Mouse (Mus musculus) stomach, embryonic 15.5 days (tissue): Measurements from ENCODE around the gene Fbxl17. TPM values are rescaled to one million over a fixed set of nuclear protein-coding genes. Genes with fewer than 3 reads are reported as not detected.

Experiments used
- ATAC-seq: fragments of 200-750 bp; cut with Nextera tagmentation; 2 replicates; pipeline ENCODE4 v1.8.0; 2017; ENCODE audit warnings: low read depth, moderate number of reproducible peaks, moderate TSS enrichment; ENCODE audit not compliant: insufficient read depth, low FRiP score
- H3K27ac ChIP-seq: fragments of 300-500 bp; sonication (generic); 2 replicates; pipeline ENCODE4 v1.5.1; 2015; ENCODE audit warnings: mild to moderate bottlenecking, inconsistent platforms
- H3K27me3 ChIP-seq: fragments of 300-500 bp; sonication (generic); replicated peaks from 2 replicates; pipeline ENCODE4 v1.6.1; 2015; ENCODE audit warnings: inconsistent platforms
- H3K36me3 ChIP-seq: fragments of 300-500 bp; sonication (generic); 2 replicates; pipeline ENCODE4 v1.6.1; 2015; ENCODE audit warnings: inconsistent platforms
- H3K4me1 ChIP-seq: fragments of 300-500 bp; sonication (generic); 2 replicates; pipeline ENCODE4 v1.6.1; 2015; ENCODE audit warnings: inconsistent platforms
- H3K4me2 ChIP-seq: fragments of 300-500 bp; sonication (generic); 2 replicates; pipeline ENCODE4 v1.6.1; 2015; ENCODE audit warnings: mild to moderate bottlenecking, inconsistent platforms
- H3K4me3 ChIP-seq: fragments of 300-500 bp; sonication (generic); replicated peaks from 2 replicates; pipeline ENCODE4 v1.5.1; 2015; ENCODE audit warnings: inconsistent platforms
- H3K9ac ChIP-seq: fragments of 300-500 bp; sonication (generic); 2 replicates; pipeline ENCODE4 v1.6.1; 2015; ENCODE audit warnings: inconsistent platforms
- H3K9me3 ChIP-seq: fragments of 300-500 bp; sonication (generic); 2 replicates; pipeline ENCODE4 v1.6.1; 2016; ENCODE audit warnings: inconsistent platforms
- WGBS: fragments of 180-500 bp; shearing (Covaris S2); methylation state at CpG from one replicate; pipeline ENCODE4 v1.1.7; 2015; 5-methylcytosine and 5-hydroxymethylcytosine counted together
- polyA plus RNA-seq: library from polyadenylated mRNA; unstranded; fragments of >200 nt; fragmentation: Nextera tagmentation; extraction: Ambion mirVana; gene quantifications from 2 replicates; pipeline ENCODE4 v1.2.1, GENCODE M21; 2015

Fbxl17 gene
- polyA plus RNA-seq, 1 experiment from 2014 or later, result 5.9 TPM

DNA sequence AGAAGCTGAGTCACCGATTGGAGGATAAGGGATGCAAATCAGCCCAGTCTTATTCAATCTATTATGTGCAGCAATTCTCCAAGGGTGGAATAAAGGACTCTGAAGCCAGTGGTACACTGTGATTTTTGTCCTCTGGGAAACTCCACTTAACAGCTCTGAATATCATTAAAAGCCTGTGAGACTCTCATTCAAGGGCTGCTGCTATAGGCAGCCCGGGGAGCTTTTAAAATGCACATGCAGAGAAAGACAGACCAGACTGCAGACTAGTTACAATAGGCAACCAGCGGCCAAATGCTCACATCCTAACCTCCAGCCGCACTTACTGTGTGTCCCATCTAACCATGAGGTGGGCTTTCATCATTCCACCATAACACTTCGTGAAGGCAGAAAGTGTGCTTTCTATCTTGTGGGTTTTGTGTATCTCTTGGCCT, 354.5 kb downstream of the Fbxl17 start:
- H3K4me1 ChIP-seq, result no peaks in the 10 kb centered on the region
- no peak overlapping the region for H3K9ac ChIP-seq
- no peaks in the 10 kb centered on the region for H3K9me3 ChIP-seq
- no peak for ATAC-seq
- H3K27me3 ChIP-seq, result no peaks in the 10 kb centered on the region
- no peak overlapping the region for H3K27ac ChIP-seq
- no peaks in the 10 kb centered on the region for H3K36me3 ChIP-seq
- WGBS, result 53% methylated on average over 5 of the region's 5 CpGs
- no peak overlapping the region for H3K4me2 ChIP-seq
- H3K4me3 ChIP-seq, result no peak overlapping the region

DNA sequence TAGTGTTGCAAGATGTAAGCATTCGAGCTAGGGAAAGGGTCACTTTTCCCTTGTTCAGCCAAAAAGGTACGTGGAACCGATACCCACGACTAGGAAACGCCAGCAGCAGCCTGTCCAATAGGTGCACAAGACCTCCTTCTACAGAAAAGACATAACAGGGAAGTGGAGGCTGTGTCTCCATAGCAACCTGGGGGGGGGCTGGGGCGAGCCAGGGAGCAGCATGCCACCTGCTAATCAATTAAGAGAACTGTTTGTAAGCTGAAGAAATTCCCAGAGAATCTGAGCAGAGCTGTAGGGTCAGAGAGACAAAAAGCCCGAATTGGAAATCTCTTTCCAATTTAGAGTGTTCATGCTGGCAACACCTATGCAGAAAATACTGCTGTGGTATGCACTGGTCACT, 356.0 kb downstream of the Fbxl17 start:
- H3K27ac ChIP-seq, result no peak overlapping the region
- H3K4me2 ChIP-seq, result no peak overlapping the region
- 72% methylated on average over 7 of the region's 7 CpGs for WGBS
- no peaks in the 10 kb centered on the region for H3K27me3 ChIP-seq
- no peaks in the 10 kb centered on the region for H3K4me1 ChIP-seq
- H3K36me3 ChIP-seq, result no peaks in the 10 kb centered on the region
- H3K4me3 ChIP-seq, result no peak overlapping the region
- no peak for ATAC-seq
- no peaks in the 10 kb centered on the region for H3K9me3 ChIP-seq
- H3K9ac ChIP-seq, result no peak overlapping the region

DNA sequence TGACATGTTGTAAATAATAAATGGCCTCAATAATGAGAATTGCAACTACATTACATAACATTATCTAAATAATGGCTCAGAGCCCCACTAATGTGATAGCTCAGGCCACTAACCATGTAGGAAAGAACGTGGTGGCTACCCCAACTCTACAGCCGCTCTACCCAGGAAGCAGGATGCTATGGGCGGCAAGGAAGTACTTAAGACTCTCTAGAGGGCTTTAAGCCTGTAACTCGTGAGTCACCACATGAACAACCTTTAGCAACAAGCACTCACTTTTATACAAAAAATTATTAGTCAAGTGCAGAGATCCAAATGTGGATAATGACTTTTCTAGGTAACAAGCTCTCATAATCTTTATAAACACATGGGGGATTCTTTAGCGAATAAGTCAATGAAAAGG, 365.0 kb downstream of the Fbxl17 start:
- Histone ChIP-seq H3K4me3 (no peak overlapping the region), H3K4me2 (no peak overlapping the region), H3K36me3 (no peaks in the 10 kb centered on the region), H3K4me1 (no peaks in the 10 kb centered on the region), H3K9me3 (no peaks in the 10 kb centered on the region), H3K27ac (no peak overlapping the region), H3K27me3 (no peaks in the 10 kb centered on the region), H3K9ac (no peak overlapping the region)
- 82% methylated on average over 5 of the region's 5 CpGs for WGBS
- no peak for ATAC-seq

DNA sequence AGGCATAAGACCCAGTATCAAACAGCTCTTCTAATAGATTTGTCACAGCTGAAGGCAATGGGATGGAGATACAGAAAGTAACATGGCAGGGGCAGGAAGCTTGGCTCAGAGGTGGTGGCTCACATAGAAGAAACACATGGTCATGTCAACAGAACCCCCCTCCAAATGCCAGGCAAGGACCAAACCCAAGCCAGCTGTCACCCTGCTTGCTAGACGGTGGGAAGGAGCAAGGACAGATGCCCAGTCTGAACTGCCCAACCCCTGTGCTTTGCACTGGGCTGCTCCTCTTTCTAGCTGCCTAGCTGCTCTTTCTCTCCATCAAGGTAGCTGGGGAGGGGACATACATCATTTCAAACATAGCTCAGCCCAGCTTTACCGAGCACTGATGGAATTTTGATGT, 377.4 kb downstream of the Fbxl17 start:
- no peak for ATAC-seq
- WGBS, result 70% methylated on average over 2 of the region's 2 CpGs

DNA sequence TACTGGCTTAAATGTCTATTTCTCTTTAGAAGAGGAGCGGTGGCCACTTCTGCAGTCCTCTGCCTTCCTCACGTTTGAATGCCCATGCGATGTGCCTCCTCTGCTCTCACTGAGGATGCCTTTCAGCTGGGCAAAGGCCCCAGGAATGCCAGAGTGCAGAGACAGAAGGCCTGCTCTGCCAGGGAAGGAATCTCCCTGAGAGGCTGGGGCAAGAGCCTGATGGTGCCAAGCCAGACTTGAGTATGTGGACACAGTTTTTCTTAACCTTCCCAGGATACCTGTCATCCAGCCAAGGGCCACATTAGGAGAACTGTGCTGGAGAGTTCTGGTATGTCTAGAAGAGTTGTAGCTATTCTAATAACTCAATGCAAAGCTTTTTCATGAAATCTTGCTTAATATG, 380.1 kb downstream of the Fbxl17 start:
- WGBS, result 85% methylated on average over 3 of the region's 3 CpGs
- H3K27me3 ChIP-seq, result no peaks in the 10 kb centered on the region
- ATAC-seq, result no peak
- H3K4me2 ChIP-seq, result no peak overlapping the region
- no peaks in the 10 kb centered on the region for H3K4me1 ChIP-seq
- H3K9me3 ChIP-seq, result no peaks in the 10 kb centered on the region
- no peak overlapping the region for H3K27ac ChIP-seq
- no peak overlapping the region for H3K9ac ChIP-seq
- no peak overlapping the region for H3K4me3 ChIP-seq
- no peaks in the 10 kb centered on the region for H3K36me3 ChIP-seq

More for the DNA sequence above, 377.4 kb downstream of the Fbxl17 start:
- H3K9me3 ChIP-seq, result no peaks in the 10 kb centered on the region
- H3K27me3 ChIP-seq, result no peaks in the 10 kb centered on the region
- no peak overlapping the region for H3K4me3 ChIP-seq
- no peak overlapping the region for H3K4me2 ChIP-seq
- H3K9ac ChIP-seq, result no peak overlapping the region
- H3K36me3 ChIP-seq, result no peaks in the 10 kb centered on the region
- H3K27ac ChIP-seq, result no peak overlapping the region
- no peaks in the 10 kb centered on the region for H3K4me1 ChIP-seq

DNA sequence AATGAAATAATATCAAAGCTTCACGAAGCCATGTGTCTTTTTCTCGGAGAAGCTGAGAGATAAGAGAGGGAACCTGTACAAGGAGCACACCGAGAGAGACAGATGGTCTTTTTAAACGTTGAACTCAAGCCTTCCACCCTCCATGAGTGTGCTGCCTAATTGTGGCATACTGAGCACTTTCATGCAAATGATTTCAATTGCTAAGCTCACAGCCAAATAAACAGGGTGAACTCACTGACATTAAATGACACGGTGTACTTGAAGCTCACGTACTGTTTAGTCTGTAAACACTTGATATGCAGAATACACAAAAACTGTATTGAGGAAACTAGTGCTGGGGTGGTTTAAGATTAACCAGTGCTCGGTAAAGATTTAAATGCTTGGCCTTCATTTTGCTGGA, 380.7 kb downstream of the Fbxl17 start:
- Histone ChIP-seq H3K9me3 (no peaks in the 10 kb centered on the region), H3K27ac (no peak overlapping the region), H3K4me2 (no peak overlapping the region), H3K9ac (no peak overlapping the region), H3K4me3 (no peak overlapping the region), H3K36me3 (no peaks in the 10 kb centered on the region), H3K27me3 (no peaks in the 10 kb centered on the region), H3K4me1 (no peaks in the 10 kb centered on the region)
- WGBS, result 51% methylated on average over 7 of the region's 7 CpGs
- ATAC-seq, result 0 out of 2 replicates have a peak, but pooled peaks have one; percentile 4

DNA sequence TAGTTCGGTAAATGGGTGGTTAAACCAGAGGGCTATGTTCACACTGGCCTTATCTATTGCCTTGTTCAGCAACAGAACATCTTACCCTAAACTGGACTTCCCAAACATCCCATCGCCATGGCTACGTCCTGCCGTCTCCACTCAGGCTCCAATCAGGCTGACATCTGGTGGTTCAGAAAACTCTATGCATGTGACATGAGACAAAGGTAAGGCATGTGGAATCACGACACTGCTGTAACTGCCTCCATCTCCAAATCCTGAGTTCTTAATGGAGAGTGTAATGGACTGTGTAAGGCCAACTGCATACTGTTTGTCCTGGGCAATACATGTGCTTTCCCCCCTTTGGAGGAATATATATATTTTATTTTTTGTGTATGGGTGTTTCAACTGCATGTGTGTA, 382.7 kb downstream of the Fbxl17 start:
- Histone ChIP-seq H3K27ac (no peak overlapping the region), H3K9me3 (no peaks in the 10 kb centered on the region), H3K4me2 (no peak overlapping the region), H3K4me3 (no peak overlapping the region), H3K4me1 (no peaks in the 10 kb centered on the region), H3K9ac (no peak overlapping the region), H3K36me3 (no peaks in the 10 kb centered on the region), H3K27me3 (no peaks in the 10 kb centered on the region)
- ATAC-seq, result no peak
- 75% methylated on average over 5 of the region's 5 CpGs for WGBS

DNA sequence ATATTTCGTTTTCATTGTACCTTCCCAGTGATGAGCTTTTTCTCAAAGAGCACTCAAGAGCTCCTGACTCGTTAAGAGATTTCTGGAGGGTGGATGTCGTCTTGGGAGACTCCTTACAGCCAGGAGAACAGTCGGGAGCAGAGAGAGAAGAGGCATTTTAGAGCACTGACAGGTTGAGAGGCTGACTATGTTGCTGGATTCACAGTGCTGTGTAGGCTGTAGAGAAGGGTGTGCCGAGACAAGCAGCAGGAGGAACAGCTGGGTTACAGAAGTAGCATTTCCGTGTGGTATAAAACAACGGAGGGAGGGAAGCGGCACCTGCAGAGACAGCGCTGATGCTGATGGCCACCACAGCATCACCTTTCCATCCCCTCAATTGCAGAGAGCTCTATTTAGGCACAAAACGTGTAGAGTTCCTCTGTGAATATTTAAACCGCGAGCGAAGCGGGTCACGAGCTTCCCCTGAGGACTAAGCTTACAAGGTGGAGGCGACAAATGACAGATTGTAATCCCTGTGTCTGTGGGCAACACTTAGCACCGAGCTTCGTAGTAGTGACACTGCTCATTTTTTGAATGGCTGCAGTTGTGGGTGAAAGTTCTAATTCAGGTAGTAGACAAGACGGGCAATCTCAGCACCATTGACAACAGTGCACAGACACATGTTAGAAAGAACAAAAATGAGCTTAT, 385.3 kb downstream of the Fbxl17 start:
- no peak for ATAC-seq
- no peak overlapping the region for H3K4me2 ChIP-seq
- no peaks in the 10 kb centered on the region for H3K4me1 ChIP-seq
- no peak overlapping the region for H3K27ac ChIP-seq
- no peaks in the 10 kb centered on the region for H3K36me3 ChIP-seq
- no peaks in the 10 kb centered on the region for H3K27me3 ChIP-seq
- H3K4me3 ChIP-seq, result no peak overlapping the region
- H3K9me3 ChIP-seq, result no peaks in the 10 kb centered on the region
- H3K9ac ChIP-seq, result no peak overlapping the region
- WGBS, result 89% methylated on average over 19 of the region's 19 CpGs

DNA sequence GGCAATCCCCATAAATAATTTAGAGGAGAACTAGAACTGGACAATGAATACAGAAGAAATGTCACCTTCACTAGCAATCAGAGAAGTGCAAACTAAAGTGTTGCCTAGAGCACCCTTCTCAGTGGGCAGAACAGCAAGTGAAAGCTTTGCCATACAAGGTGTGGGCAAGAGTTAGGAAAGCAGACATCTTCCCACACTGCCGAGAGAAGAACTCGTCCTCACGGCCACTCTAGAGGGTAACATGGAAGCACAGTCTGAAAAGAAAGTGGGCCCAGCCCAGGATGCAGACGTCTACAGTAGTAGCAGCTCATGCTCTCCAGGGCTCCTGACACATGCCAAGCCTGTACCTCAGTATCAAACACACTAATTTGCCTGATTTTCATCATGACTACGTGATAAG, 387.0 kb downstream of the Fbxl17 start:
- Histone ChIP-seq H3K27ac (no peak overlapping the region), H3K36me3 (no peaks in the 10 kb centered on the region), H3K4me2 (no peak overlapping the region), H3K4me1 (no peaks in the 10 kb centered on the region), H3K27me3 (no peaks in the 10 kb centered on the region), H3K4me3 (no peak overlapping the region), H3K9me3 (no peaks in the 10 kb centered on the region), H3K9ac (no peak overlapping the region)
- 88% methylated on average over 5 of the region's 5 CpGs for WGBS
- no peak for ATAC-seq

DNA sequence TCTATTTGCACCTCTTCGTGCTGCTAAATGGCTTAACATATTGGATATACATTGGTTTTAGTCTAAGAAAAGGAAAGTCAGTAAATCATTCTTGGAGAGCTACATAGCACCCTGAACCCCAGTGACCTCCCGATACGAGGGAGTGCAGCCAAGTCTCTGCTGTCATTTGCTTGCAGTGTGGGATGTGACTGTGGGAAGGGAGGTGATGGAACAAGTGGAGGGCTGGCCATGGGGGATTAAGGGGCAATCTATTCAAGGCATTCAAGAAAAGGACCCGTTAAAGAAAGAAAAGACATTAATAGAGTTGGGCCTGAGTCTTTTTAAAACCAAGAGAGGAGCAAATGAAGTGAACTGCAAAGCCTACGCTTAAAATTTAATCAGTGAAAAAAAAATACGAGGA, 388.8 kb downstream of the Fbxl17 start:
- ATAC-seq, result no peak
- H3K27me3 ChIP-seq, result no peaks in the 10 kb centered on the region
- no peaks in the 10 kb centered on the region for H3K36me3 ChIP-seq
- H3K4me2 ChIP-seq, result no peak overlapping the region
- no peaks in the 10 kb centered on the region for H3K4me1 ChIP-seq
- no peaks in the 10 kb centered on the region for H3K9me3 ChIP-seq
- no peak overlapping the region for H3K9ac ChIP-seq
- no peak overlapping the region for H3K4me3 ChIP-seq
- 43% methylated on average over 6 of the region's 6 CpGs for WGBS
- H3K27ac ChIP-seq, result no peak overlapping the region

DNA sequence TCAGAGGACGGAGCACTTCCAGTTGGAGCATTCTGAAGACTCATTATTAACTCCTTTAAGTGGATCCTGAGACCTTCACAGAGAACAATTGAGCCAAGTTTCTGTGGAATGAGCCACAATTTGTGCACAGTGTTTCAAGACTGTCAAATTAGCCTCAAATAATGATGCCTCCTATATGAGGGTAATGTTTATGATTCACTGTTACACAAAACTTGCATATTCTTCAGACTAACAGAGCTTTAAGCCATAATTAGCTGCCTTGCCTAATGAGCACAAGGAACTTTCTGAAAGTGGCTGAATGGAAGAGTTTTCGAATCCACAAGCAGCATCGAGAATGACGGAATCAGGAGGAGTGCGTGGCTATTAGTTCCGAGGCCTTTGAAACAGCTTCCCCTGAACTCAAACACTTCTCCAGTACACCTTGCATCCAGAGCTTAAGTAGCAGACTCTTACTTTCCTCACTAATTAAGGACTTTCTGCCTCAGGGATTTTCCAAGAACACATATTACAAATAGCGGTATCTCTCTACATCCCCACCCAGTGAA, 389.5 kb downstream of the Fbxl17 start:
- no peaks in the 10 kb centered on the region for H3K9me3 ChIP-seq
- H3K4me2 ChIP-seq, result no peak overlapping the region
- no peaks in the 10 kb centered on the region for H3K4me1 ChIP-seq
- no peaks in the 10 kb centered on the region for H3K27me3 ChIP-seq
- H3K4me3 ChIP-seq, result no peak overlapping the region
- no peaks in the 10 kb centered on the region for H3K36me3 ChIP-seq
- no peak for ATAC-seq
- no peak overlapping the region for H3K9ac ChIP-seq
- WGBS, result 90% methylated on average over 7 of the region's 7 CpGs
- H3K27ac ChIP-seq, result no peak overlapping the region

DNA sequence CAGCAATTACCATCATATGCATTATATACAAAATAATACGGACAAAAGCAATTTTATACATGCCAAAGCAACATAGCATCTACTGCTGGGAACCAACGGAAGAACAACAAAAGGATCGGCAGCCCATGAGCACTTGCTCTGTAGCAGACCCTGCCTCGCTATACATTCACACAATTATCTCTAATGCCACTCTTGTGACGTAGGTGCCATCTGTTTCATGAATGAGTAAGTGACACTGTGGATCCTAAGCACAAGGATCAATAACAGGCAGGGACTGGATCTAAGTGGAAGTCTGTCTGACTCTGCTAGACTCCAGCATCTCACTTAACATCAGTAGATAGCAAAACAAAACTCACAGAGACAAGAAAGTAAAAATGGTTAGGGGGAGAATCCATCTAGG, 391.8 kb downstream of the Fbxl17 start:
- H3K36me3 ChIP-seq, result no peaks in the 10 kb centered on the region
- 81% methylated on average over 5 of the region's 5 CpGs for WGBS
- no peak overlapping the region for H3K4me2 ChIP-seq
- no peak overlapping the region for H3K9ac ChIP-seq
- H3K27me3 ChIP-seq, result no peaks in the 10 kb centered on the region
- no peaks in the 10 kb centered on the region for H3K4me1 ChIP-seq
- H3K27ac ChIP-seq, result no peak overlapping the region
- no peak for ATAC-seq
- no peaks in the 10 kb centered on the region for H3K9me3 ChIP-seq
- H3K4me3 ChIP-seq, result no peak overlapping the region

DNA sequence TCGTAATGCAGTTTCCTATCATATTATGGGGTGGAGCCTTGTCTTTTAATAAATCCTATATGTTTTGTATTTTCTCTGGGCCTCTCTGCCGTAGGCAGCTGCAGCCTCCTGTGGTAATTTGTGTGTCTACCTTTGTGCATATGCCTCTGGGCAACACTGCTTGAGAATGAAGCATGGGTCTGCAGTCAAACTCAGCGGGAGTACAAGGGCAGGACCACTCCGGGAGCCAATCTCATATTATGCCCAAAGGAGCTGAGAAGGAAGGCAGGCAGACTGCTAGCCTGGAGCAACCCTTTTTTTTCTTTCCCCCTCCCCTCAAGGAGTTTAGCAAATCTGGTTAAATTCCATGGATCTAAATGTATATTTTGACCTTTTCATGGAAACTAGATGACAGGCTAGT, 392.3 kb downstream of the Fbxl17 start:
- no peak for ATAC-seq

More for the DNA sequence above, 392.3 kb downstream of the Fbxl17 start:
- no peaks in the 10 kb centered on the region for H3K9me3 ChIP-seq
- no peaks in the 10 kb centered on the region for H3K27me3 ChIP-seq
- no peaks in the 10 kb centered on the region for H3K36me3 ChIP-seq
- no peaks in the 10 kb centered on the region for H3K4me1 ChIP-seq
- H3K27ac ChIP-seq, result no peak overlapping the region
- no peak overlapping the region for H3K4me3 ChIP-seq
- H3K4me2 ChIP-seq, result no peak overlapping the region
- WGBS, result 86% methylated on average over 4 of the region's 4 CpGs
- no peak overlapping the region for H3K9ac ChIP-seq
